Mouse (Mus musculus) lung, postnatal 14 days (tissue): ENCODE results near the gene Vtcn1.

Experiments
- DNase-seq: peaks from one replicate; pipeline ENCODE4 v3.0.0; 2021

Gene Vtcn1

GRCm38 (mm10) chr3:100857139-100857538, 31.9 kb downstream of the Vtcn1 start:
- no peak for DNase-seq

- DNase-seq: no peak
Observed at GRCm38 (mm10) chr3:100858334-100859002, 33.2 kb downstream of the Vtcn1 start.

DNA sequence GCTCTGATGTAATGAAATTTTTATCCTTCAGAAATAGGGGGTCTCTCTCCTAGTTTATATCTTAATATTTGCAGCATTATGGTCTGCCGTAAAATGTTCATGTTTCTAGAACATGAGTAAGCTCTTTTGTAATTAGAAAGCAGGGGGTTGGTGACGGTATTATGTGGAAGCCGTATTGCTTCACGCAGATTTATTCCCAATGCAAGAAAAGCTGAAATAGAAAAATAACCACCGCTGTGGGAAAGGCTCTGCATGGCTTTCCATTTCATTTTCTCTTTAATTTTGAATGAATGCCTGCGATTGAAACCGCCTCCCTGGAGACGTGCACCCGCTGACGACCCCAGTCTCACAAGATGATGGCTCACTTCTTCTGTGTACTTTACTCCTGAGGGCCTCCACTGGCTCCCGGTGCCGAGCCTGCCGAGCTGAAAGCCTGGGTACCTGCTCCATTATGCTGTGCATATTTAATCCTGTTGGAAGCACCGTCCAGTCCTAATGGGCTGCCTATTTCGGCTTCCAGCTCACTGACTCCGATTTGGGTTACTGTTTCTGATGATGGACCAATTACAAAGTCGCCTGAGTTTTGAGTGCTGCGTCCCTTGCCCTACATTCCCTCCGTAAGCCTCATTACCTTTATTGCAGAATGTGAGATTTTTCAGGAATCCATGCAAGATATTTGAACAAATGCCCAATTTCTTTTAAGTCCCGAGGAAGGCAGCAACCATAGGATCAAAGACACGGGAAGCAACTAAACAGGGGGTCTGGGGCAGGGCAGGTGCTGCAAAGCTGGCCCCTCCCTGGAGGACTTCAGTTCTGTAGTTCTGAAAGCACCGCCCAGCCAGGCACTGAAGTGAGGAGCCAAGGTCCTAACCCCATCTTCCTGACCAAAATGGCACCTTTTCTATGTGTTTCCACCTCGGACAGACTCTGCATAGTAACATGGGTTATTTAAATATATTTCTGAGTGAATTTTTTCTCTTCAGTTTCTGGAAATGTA, 36.3 kb downstream of the Vtcn1 start:
- no peak for DNase-seq

DNA sequence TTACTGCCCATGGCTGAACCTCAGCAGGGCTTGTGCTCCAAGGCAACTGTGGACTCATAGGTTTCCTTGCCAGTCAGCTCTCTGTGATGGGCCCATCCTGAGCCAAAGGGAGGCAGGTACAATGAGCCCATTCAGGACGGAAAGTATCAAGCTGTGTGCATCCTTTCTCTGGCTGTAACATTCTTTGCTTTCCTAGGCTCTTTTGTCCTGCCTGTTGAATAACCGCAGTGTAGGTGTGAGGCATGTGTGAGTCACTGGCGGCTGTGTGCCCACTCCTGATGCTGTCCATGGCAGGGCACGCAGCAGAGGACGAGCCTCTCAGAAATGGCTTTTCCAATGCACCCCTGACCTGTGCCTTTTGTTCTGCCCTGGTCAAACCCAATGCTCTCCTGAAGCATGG, 41.7 kb downstream of the Vtcn1 start:
- DNase-seq: no peak

- no peak for DNase-seq
Observed at GRCm38 (mm10) chr3:100877057-100877456, 51.8 kb downstream of the Vtcn1 start.

DNA sequence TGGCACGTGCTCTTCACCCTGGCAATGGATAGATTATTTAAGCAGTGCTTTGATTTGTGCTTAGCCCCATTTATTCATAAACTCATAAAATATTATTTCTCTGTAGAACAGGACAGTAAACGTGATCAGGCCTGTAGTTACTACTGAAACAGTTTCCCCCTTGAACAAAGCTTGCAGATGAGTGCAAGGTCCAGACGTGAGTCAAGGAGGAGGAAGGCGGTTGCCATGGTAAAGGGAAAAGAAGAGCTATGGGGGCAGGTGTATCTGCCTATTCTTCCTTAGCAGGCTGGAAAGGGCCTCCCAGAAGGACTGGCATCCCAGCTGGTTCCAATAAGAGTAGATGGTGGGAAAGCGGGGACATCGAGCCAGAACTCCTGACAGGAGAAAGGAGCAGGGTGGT, 56.1 kb downstream of the Vtcn1 start:
- no peak for DNase-seq

GRCm38 (mm10) chr3:100881843-100882634, 56.8 kb downstream of the Vtcn1 start:
- DNase-seq: no peak

- DNase-seq: no peak
Observed at GRCm38 (mm10) chr3:100889234-100889633, 64.0 kb downstream of the Vtcn1 start.

DNA sequence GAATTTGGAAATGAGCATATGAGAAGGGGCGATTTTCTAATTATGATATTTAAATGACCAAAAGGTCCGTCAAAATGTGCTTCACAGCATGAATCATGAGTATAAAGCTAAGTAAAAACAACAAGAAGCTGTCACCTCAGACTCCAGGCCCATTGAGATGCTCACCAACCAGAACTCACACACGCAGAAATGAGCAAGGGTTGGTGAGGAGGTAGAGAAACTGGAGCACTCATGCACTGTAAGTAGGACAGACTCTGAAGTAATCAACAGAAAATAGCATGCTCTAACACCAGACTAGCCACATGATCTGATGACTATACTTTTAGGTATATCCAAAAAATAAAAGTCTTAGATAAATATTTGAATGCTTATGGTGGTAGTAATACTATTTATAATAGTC, 65.1 kb downstream of the Vtcn1 start:
- DNase-seq: no peak

DNA sequence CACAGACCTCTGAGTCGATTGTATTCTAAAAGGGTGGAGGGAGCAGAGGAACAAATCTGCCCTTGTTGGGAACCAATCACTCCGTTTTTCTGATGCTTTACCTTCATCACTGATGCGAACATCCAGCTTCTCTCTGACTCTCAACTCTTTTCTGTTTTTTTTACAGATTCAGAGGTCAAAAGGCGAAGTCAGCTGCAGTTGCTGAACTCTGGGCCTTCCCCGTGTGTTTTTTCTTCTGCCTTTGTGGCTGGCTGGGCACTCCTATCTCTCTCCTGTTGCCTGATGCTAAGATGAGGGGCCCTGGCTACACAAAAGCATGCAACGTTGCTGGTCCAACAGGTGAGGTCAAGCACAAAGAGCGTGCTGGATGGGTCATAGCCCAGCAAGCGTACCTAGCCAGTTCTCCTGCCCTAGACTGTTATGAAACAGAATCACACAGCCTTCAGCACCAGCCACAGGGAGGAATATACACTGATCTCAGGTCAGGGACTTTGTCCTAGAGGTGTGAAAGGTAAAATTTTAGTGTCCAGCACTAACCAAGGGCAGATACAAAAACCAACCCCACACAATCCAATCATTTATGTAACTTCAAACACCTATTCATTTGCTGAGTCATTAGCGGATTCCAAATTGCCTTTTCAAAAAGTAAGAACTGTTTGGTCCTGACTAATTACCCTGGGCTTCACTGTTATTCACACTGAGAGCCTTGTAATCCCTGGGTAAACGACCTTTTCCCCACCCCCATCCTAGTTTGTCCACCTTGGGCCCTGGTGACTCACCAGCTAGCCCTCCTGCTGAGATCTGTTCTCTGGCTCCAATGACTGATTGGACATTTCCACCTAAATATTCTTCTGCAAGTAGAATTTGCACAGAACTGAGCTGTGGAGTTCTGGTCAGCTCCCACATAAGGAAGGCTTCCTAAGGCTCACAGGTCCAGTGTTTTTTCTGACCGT, 67.4 kb downstream of the Vtcn1 start:
- no peak for DNase-seq

DNA sequence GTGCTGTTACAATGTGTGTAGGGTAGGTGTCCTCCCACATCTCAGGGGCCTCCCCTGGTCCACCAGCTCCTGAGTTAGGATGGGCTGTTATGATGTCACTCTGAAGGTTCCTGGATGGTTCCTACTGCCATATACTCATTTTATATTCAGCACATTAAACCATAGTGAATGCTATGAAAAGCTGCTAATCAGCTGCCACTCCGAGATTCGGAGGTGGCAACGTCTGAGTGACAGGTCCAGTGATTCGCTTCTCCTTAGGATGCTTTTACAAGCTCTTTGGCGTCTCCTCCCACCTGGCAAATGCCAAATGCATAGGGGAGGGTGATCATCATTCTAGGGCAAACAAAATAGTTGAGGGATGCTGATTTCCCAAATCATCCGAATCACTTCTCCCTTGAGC, 70.2 kb downstream of the Vtcn1 start:
- DNase-seq: no peak

DNA sequence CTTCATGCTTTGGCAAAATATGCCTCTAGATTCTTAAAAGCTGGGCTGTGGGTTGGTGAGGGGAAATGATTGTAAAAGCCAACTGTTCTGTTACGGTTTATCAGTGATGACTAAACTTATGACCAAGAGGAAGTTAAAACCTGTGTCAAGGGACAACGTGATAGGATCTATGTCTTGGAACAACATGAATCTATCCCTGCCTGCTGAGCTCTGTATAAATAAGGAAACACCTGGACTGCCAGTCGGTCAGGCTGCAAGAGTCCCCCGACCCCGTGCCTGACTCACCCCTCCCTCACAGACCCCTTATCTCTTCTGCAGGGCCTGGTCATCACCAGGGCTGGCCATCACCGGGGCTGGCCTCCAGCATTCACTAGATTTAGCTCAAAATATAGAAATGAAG, 80.9 kb downstream of the Vtcn1 start:
- DNase-seq: no peak

DNA sequence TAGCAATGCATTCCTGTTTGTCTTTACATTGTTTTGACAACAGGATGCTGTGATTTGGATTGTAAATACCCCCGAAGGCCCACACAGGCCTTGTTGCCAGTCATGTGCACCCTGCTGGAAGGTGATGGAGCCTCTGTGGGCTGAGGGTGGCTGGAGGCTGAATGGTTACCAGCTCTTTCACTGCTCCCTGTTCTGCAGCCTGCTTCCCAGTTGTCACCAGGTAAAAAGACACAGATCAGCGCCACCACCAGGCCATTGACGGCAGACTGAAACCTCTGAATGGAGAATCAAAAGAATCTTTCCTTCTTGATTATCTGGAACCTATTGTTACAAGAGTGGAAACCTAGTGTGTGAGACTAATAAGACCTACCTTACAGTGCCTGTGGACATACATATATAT, 81.7 kb downstream of the Vtcn1 start:
- DNase-seq: no peak

DNA sequence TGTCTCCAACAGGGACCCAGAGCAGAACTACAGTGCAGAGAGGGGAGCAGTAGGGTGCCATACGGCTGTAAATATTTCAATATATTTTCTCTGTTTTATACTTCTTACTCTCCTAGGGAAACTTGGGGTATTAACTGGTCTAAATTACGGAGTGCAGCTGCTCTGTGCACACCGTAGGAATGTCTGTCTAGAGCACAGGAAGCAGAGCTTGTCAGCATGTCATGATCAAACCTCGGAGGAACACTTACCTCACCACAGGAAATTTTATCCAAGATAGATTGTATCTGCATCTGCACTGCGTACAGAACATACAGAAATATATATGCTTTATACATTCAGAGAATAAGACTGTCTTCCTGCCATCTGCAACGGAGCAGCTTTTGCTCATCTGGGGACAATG, 83.3 kb downstream of the Vtcn1 start:
- no peak for DNase-seq

GRCm38 (mm10) chr3:100910621-100911020, 85.4 kb downstream of the Vtcn1 start:
- no peak for DNase-seq

DNA sequence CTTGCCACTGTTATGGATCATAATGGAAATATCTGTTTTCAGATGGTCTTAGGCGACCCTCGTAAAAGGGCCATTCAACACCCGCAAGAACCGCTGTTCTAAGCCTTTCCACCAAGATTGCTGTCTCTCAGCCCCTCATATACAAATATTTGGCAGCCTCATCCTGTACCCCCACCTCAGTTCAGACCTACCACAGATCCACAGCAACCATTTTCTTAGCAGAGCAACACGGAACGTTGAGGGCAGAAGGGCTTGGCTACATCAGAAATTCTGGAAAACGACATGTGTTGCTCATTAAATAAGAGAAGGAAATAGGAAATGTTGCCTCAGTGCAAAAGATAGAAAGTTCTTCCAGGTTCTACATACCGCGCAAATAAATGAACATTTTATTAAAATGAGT, 85.8 kb downstream of the Vtcn1 start:
- no peak for DNase-seq

DNA sequence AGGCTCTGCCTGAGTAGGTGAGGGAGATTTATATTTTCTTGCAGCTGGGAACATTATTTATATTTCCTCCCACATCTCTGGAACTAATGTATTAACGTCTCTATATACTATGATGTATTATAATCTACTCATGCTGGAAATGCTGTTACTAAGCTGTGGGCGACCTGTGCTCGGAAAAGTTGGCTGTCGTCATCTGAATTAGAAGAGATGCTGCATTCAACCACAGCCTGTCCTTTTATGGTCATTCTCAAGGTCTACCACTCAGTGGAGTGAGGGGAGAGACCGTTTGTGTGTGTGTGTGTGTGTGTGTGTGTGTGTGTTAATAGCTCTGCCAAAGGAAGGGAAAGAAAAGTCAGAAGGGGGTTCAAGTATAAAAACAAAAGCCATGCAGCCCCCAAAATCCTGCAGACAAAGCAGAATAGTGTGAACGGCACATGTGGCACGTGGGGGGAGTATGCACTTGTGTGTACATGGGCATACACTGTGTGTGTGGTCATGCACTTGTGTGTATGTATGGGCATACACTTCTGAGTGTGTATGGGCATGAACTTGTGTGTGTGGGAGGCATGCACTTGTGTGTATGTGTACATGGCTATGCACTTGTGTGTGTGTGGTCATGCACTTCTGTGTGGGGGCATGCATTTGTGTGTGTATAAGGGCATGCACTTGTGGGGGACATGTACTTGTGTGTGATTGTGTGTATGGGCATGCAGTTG, 86.4 kb downstream of the Vtcn1 start:
- no peak for DNase-seq

- peak; percentile 38 for DNase-seq
Observed at GRCm38 (mm10) chr3:100916844-100917243, 91.6 kb downstream of the Vtcn1 start.

GRCm38 (mm10) chr3:100920611-100921140, 95.4 kb downstream of the Vtcn1 start:
- no peak for DNase-seq

- DNase-seq: peak; percentile 97
Observed at GRCm38 (mm10) chr3:100921825-100922505, 96.7 kb downstream of the Vtcn1 start, which contains the start of gene Trim45. Gene Trim45 (plus strand): TSS chr3:100922202.
